Mouse (Mus musculus) CD4-positive, CD25-positive, alpha-beta regulatory T cell, adult 2 months (primary cell): Measurements from ENCODE around the gene Ercc4.
"Not testable (repeated sequence)": the region's sequence is repeated elsewhere in the genome, so short reads cannot be mapped to it uniquely, and the experiment has no call there.

ENCODE experiments used
- DNase-seq: peaks from one replicate; pipeline ENCODE4 v3.0.0-alpha.2; 2012; ENCODE audit warnings: low read depth, low spot score

Gene Ercc4

GRCm38 (mm10) chr16:13109156-13109989, at the start of gene Ercc4:
Ercc4 (plus strand) TSS chr16:13109684.
- peak; percentile 98 for DNase-seq

- DNase-seq: peak; percentile 8
Observed at GRCm38 (mm10) chr16:13061113-13061512, 48.4 kb upstream of the Ercc4 start.

GRCm38 (mm10) chr16:13074176-13074575, 35.3 kb upstream of the Ercc4 start:
- DNase-seq: no peak

GRCm38 (mm10) chr16:13080161-13080560, 29.3 kb upstream of the Ercc4 start:
- peak; percentile 3 for DNase-seq

- DNase-seq: no peak
Observed at GRCm38 (mm10) chr16:13083155-13083798, 26.2 kb upstream of the Ercc4 start.

GRCm38 (mm10) chr16:13108356-13108755, 1.1 kb upstream of the Ercc4 start:
- no peak for DNase-seq

GRCm38 (mm10) chr16:13109990-13110595, 609 bp downstream of the Ercc4 start:
- DNase-seq: no peak

- DNase-seq: no peak
Observed at GRCm38 (mm10) chr16:13114821-13115220, 5.3 kb downstream of the Ercc4 start.

GRCm38 (mm10) chr16:13115466-13115865, 6.0 kb downstream of the Ercc4 start:
- DNase-seq: not testable (repeated sequence)

- DNase-seq: peak; percentile 80
Observed at GRCm38 (mm10) chr16:13117299-13117966, 7.9 kb downstream of the Ercc4 start.

GRCm38 (mm10) chr16:13117967-13118430, 8.5 kb downstream of the Ercc4 start:
- DNase-seq: no peak

GRCm38 (mm10) chr16:13118754-13119294, 9.3 kb downstream of the Ercc4 start:
- no peak for DNase-seq

GRCm38 (mm10) chr16:13119641-13120350, 10.3 kb downstream of the Ercc4 start:
- no peak for DNase-seq

GRCm38 (mm10) chr16:13125357-13125756, 15.9 kb downstream of the Ercc4 start:
- DNase-seq: no peak

GRCm38 (mm10) chr16:13127566-13127965, 18.1 kb downstream of the Ercc4 start:
- DNase-seq: no peak

- peak; percentile 57 for DNase-seq
Observed at GRCm38 (mm10) chr16:13130412-13130811, 20.9 kb downstream of the Ercc4 start.

- DNase-seq: no peak
Observed at GRCm38 (mm10) chr16:13141220-13141619, 31.7 kb downstream of the Ercc4 start.

- no peak for DNase-seq
Observed at GRCm38 (mm10) chr16:13143932-13144331, 34.4 kb downstream of the Ercc4 start.

- no peak for DNase-seq
Observed at GRCm38 (mm10) chr16:13144682-13145410, 35.4 kb downstream of the Ercc4 start.

- DNase-seq: no peak
Observed at GRCm38 (mm10) chr16:13146231-13146630, 36.7 kb downstream of the Ercc4 start.
